Mouse (Mus musculus) limb, embryonic 14.5 days (tissue): ENCODE results near the gene Rab11fip3. TPM values are rescaled to one million over a fixed set of nuclear protein-coding genes. Genes with fewer than 3 reads are reported as not detected.

Experiments
- ATAC-seq: fragments of 200-750 bp; cut with Nextera tagmentation; 2 replicates; pipeline ENCODE4 v1.8.0; 2017; ENCODE audit warnings: low read depth, moderate number of reproducible peaks, moderate TSS enrichment; ENCODE audit not compliant: low FRiP score
- DNase-seq: peaks from one replicate; pipeline ENCODE4 v3.0.0-alpha.2; 2015; ENCODE audit warnings: low spot score
- H3K27ac ChIP-seq: fragments of 300-500 bp; sonication (generic); replicated peaks from 2 replicates; pipeline ENCODE4 v1.5.1; 2014; ENCODE audit warnings: low read depth, mild to moderate bottlenecking, low read length, moderate library complexity, mixed read lengths
- H3K27me3 ChIP-seq: fragments of 300-500 bp; sonication (generic); 2 replicates; pipeline ENCODE4 v1.6.1; 2014; ENCODE audit warnings: low read length, mixed read lengths; ENCODE audit not compliant: control insufficient read depth, insufficient read depth
- H3K36me3 ChIP-seq: fragments of 300-500 bp; sonication (generic); 2 replicates; pipeline ENCODE4 v1.6.1; 2014; ENCODE audit warnings: mild to moderate bottlenecking, low read length, moderate library complexity, mixed read lengths; ENCODE audit not compliant: control insufficient read depth, insufficient read depth
- H3K4me1 ChIP-seq: fragments of 300-500 bp; sonication (generic); 2 replicates; pipeline ENCODE4 v1.6.1; 2014; ENCODE audit warnings: antibody characterized with exemption, low read length, mixed read lengths; ENCODE audit not compliant: control insufficient read depth, insufficient read depth
- H3K4me2 ChIP-seq: fragments of 300-500 bp; sonication (generic); replicated peaks from 2 replicates; pipeline ENCODE4 v1.6.1; 2014; ENCODE audit warnings: low read depth, mild to moderate bottlenecking, low read length, moderate library complexity; ENCODE audit not compliant: severe bottlenecking
- H3K4me3 ChIP-seq: fragments of 300-500 bp; sonication (generic); replicated peaks from 2 replicates; pipeline ENCODE4 v1.5.1; 2014; ENCODE audit warnings: low read length
- H3K9ac ChIP-seq: fragments of 300-500 bp; sonication (generic); 2 replicates; pipeline ENCODE4 v1.6.1; 2014; ENCODE audit warnings: mild to moderate bottlenecking, low read depth, low read length, moderate library complexity; ENCODE audit not compliant: severe bottlenecking
- H3K9me3 ChIP-seq: fragments of 300-500 bp; sonication (generic); 2 replicates; pipeline ENCODE4 v1.6.1; 2016; ENCODE audit warnings: low read length; ENCODE audit not compliant: control insufficient read depth
- POLR2A ChIP-seq: fragments of 200-500 bp; IDR thresholded peaks from 2 replicates; pipeline ENCODE4 v1.8.0; 2012; ENCODE audit warnings: inconsistent platforms, mild to moderate bottlenecking, moderate library complexity, borderline replicate concordance; ENCODE audit not compliant: insufficient read depth, insufficient read length; ENCODE audit errors: extremely low read depth
- WGBS: fragments of 180-500 bp; shearing (Covaris S2); extraction: QIAGEN DNeasy Blood & Tissue Kit; methylation state at CpG from one replicate; pipeline ENCODE4 v1.1.7; 2014; 5-methylcytosine and 5-hydroxymethylcytosine counted together
- polyA plus RNA-seq, 2 experiments: library from polyadenylated mRNA; depleted of rRNA in 1 of 2; stranded (reverse) in 1 of 2; unstranded in 1 of 2; fragments of >200 nt; fragmentation: Nextera tagmentation in 1 of 2; extraction: Ambion mirVana in 1 of 2; gene quantifications; 2 replicates each; pipeline versions ENCODE4 v1.2.1 to v1.2.3; 2012 to 2014

The Rab11fip3 gene
- polyA plus RNA-seq, 2 experiments, result 17.8 to 39.0 TPM

GRCm38 (mm10) chr17:26052706-26053105 is 16.6 kb downstream of the Rab11fip3 start:
- Histone ChIP-seq H3K4me2 (no peak overlapping the region), H3K4me1 (peaks cover 7% of the 10 kb centered on the region), H3K27ac (no peak overlapping the region), H3K4me3 (no peak overlapping the region), H3K27me3 (no peaks in the 10 kb centered on the region), H3K9ac (no peak overlapping the region), H3K9me3 (no peaks in the 10 kb centered on the region), H3K36me3 (peaks cover 13% of the 10 kb centered on the region)
- WGBS, result 87% methylated on average over 4 of the region's 4 CpGs
- no peak for TF ChIP-seq POLR2A
- no peak for ATAC-seq
- DNase-seq, result no peak

GRCm38 (mm10) chr17:26052074-26052473 is 17.3 kb downstream of the Rab11fip3 start:
- no peak for ATAC-seq
- WGBS, result 92% methylated on average over 4 of the region's 4 CpGs

GRCm38 (mm10) chr17:26048118-26048517 is 21.2 kb downstream of the Rab11fip3 start:
- Histone ChIP-seq H3K36me3 (peaks cover 3% of the 10 kb centered on the region), H3K9ac (no peak overlapping the region), H3K27ac (no peak overlapping the region), H3K4me2 (no peak overlapping the region), H3K4me1 (peaks cover 3% of the 10 kb centered on the region; the same call in 1 of the 2 replicates), H3K9me3 (no peaks in the 10 kb centered on the region), H3K4me3 (no peak overlapping the region), H3K27me3 (no peaks in the 10 kb centered on the region)
- ATAC-seq (no peak), DNase-seq (no peak)
- WGBS, result 85% methylated on average over 8 of the region's 8 CpGs
- TF ChIP-seq POLR2A, result no peak

More at GRCm38 (mm10) chr17:26052074-26052473, 17.3 kb downstream of the Rab11fip3 start:
- Histone ChIP-seq H3K27me3 (no peaks in the 10 kb centered on the region), H3K36me3 (peaks cover 8% of the 10 kb centered on the region), H3K9ac (no peak overlapping the region), H3K9me3 (no peaks in the 10 kb centered on the region), H3K4me3 (no peak overlapping the region), H3K27ac (no peak overlapping the region), H3K4me1 (peaks cover 7% of the 10 kb centered on the region), H3K4me2 (no peak overlapping the region)
- DNase-seq, result no peak
- no peak for TF ChIP-seq POLR2A

- Histone ChIP-seq H3K27ac (no peak overlapping the region), H3K9me3 (no peaks in the 10 kb centered on the region), H3K36me3 (no peaks in the 10 kb centered on the region; the same call in 1 of the 2 replicates), H3K9ac (no peak overlapping the region), H3K4me1 (peaks cover 3% of the 10 kb centered on the region; the same call in 1 of the 2 replicates), H3K4me3 (no peak overlapping the region), H3K27me3 (no peaks in the 10 kb centered on the region), H3K4me2 (no peak overlapping the region)
- no peak for ATAC-seq
- TF ChIP-seq POLR2A, result no peak
- DNase-seq, result no peak
- 59% methylated on average over 10 of the region's 10 CpGs for WGBS
Observed at GRCm38 (mm10) chr17:26046253-26046997, 22.9 kb downstream of the Rab11fip3 start.

GRCm38 (mm10) chr17:26045285-26045684 is 24.1 kb downstream of the Rab11fip3 start:
- H3K9me3 ChIP-seq, result no peaks in the 10 kb centered on the region
- no peak overlapping the region for H3K4me3 ChIP-seq
- H3K9ac ChIP-seq, result no peak overlapping the region
- 62% methylated on average over 4 of the region's 4 CpGs for WGBS
- H3K36me3 ChIP-seq, result no peaks in the 10 kb centered on the region; the same call in 1 of the 2 replicates
- no peak overlapping the region for H3K4me2 ChIP-seq
- H3K4me1 ChIP-seq, result peaks cover 3% of the 10 kb centered on the region; the same call in 1 of the 2 replicates
- peak; percentile 24 for DNase-seq
- no peak for TF ChIP-seq POLR2A
- H3K27ac ChIP-seq, result no peak overlapping the region
- no peaks in the 10 kb centered on the region for H3K27me3 ChIP-seq
- ATAC-seq, result no peak; the same call in 1 of the 2 replicates
